Mouse (Mus musculus) NIH3T3 (cell line): ENCODE results near the gene Tmprss6.
A peak's percentile ranks its signal among the peaks of the same experiment; 100 is the strongest.

ENCODE experiments used
- DNase-seq: peaks from one replicate; pipeline ENCODE4 v3.0.0-alpha.2; 2012; ENCODE audit warnings: low read depth

Tmprss6 gene

DNA sequence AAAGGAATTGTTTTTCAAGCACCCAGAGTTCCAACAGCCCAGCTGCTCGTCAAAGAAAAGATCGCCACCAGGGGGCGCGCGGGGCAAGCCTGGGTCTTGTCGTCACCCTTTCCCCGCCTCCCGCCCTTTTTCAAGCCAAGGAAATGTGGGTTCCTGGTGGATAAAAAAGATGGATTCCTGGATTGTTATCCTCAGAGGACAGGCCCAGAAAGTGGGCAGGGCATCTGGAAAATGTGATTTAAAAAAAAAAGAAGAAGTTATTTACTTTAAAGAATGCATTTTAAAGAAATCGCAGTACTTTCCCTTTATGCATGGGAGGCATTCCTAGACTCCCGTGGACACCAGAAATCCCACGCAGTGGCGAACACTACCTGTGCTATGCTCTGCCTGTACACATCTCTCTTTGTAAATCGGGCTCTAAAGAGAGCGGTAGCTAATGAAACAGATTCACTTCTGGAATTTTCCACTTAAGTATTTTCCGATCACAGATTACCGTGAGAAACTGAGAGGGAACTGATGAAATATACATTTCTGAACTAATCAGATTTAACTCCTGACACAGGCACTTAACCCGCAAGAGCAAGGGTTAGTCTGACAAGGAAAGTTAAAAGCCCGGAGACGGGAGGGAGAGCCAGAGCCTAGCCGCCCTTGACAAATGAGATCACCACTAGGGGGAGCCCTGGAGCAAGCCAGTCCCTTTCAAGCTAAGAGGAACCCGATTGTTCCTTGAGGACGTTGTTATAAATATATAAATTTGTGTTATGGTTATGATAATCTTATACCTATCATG, 20.5 kb downstream of the Tmprss6 start:
- peak; percentile 98 for DNase-seq

DNA sequence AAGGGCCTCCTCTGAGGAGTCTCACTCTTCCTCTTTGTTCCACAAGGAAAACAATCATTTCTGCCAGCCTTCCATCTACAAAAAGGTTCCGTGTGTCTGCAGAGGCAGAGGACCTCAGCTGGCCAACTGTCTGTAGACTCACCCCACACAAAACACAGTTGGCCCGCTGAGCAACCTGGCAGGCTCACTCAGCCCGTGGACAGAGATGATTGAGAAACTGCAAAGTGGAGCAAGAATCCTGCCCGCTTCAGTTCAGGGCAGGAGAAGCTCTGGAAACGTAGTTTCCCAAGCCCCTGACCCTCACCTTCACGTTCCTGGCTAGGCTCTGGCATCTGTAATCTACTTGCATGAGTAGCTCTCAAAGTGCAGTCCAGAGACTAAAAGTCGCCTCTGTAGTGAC, 21.3 kb downstream of the Tmprss6 start:
- peak; percentile 72 for DNase-seq

DNA sequence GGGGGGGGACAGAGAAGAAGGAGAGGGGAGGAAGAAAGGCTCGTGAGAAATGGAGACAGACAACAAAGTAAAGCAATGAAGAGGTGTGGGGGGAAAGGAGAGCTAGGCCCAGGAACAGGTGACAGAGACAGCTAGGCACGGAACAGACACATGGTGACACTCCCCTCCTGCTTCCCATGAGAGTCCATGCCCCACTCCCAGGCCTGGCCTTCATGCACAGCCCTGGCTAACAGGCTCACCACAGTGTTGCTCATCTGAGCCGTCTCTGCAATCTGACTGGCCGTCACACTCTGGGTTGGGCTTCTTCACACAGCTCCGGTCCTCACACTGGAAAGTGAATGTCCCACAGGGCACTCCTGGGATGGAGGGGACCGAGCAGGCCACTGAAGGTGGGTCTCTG, 24.6 kb downstream of the Tmprss6 start:
- no peak for DNase-seq

GRCm38 (mm10) chr15:78442231-78442630, 26.2 kb downstream of the Tmprss6 start:
- DNase-seq: no peak

DNA sequence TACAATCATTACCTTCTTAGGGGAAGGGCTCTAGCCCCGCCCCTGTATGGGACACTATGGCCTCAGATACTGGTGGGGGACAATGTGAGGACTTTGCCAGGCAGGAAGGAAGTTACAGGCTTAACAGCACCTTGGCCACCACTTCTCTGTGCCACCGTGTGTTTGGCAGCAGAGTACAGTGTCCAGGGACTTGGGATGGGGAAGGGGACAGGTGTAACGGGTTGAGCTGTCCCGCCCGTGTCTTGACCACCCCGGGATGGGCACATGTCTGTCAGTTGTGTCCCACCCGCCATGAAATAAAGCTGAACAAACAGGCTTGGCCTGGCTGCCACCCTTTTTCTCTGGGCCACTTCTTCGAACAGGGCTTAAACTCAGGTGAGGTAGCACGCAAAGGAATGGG, 29.5 kb downstream of the Tmprss6 start:
- DNase-seq: no peak

- no peak for DNase-seq
Observed at GRCm38 (mm10) chr15:78438505-78438904, 29.9 kb downstream of the Tmprss6 start.

GRCm38 (mm10) chr15:78438018-78438394, 30.4 kb downstream of the Tmprss6 start:
- peak; percentile 16 for DNase-seq

- peak; percentile 32 for DNase-seq
Observed at GRCm38 (mm10) chr15:78437237-78438017, 31.0 kb downstream of the Tmprss6 start.

- peak; percentile 93 for DNase-seq
Observed at GRCm38 (mm10) chr15:78436380-78437192, 31.8 kb downstream of the Tmprss6 start.

GRCm38 (mm10) chr15:78435681-78436080, 32.8 kb downstream of the Tmprss6 start:
- DNase-seq: no peak

GRCm38 (mm10) chr15:78434896-78435520, 33.4 kb downstream of the Tmprss6 start:
- peak; percentile 45 for DNase-seq

- DNase-seq: no peak
Observed at GRCm38 (mm10) chr15:78431541-78432121, 36.8 kb downstream of the Tmprss6 start.

DNA sequence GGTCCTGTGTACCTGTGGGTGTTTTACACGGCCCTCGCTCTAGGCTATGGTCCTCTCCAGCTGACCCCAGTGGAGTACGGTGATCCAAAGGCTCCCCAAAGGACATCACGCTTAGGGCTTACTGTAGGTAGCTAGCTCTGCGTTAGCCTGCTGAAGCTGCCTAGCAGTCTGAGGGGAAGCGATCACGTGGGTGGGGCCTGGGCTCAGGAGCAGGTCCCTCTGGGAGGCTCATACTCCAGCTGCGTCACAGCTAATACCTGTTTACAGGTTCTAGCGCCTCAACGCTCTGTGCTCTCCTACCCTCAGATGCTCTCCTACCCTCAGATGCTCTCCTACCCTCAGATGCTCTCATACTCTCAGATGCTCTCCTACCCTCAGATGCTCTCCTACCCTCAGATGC, 37.6 kb downstream of the Tmprss6 start:
- no peak for DNase-seq

DNA sequence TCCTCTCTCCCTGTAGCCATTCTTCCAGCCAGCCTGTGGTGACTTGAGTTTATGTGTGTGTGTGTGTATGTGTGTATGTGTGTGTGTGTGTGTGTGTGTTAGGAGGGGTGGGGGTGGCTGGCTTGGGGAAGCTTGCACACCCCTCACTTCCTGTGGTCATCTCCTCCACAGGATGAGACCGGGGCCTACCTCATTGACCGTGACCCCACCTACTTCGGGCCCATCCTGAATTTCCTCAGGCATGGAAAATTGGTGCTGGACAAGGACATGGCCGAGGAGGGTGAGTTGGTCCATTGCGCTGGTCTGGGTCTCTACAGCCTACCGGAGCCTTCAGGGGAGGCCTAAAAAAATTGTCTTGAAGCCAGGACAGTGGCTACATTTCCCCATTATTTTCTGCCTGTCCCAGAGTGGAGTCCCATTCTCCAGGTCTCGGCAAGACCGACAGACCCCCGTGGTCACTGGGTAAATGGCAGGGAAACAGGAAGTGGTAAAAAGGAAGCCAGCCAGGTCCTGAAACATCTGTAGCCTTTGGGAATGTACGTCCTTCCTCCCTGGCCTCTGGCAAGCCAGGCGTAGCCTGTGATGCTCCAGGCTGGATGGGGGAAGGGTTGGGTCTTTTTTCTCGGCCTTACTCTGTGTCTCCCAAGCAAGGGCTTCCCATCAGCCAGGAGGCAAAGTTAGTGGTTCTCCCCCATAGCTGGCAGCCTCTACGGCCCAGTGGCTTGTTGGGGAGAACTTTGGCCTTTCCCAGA, 38.4 kb downstream of the Tmprss6 start:
- no peak for DNase-seq

DNA sequence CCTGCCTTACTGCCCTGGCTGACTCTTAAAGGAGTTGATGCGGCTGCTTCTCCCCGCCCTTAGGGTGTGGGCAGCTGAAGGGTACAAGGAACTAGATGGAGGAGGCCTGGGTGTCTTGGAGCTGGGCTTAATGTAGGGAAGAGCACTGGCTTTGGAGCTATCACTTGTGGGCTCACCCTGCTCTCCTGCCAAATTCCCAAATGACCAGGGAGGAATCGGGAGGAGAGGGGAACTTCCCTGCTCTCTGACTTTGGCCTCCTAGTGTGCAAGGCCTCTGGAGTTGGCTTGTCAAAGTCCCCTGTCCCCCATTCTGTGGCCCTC, 39.3 kb downstream of the Tmprss6 start:
- no peak for DNase-seq

DNA sequence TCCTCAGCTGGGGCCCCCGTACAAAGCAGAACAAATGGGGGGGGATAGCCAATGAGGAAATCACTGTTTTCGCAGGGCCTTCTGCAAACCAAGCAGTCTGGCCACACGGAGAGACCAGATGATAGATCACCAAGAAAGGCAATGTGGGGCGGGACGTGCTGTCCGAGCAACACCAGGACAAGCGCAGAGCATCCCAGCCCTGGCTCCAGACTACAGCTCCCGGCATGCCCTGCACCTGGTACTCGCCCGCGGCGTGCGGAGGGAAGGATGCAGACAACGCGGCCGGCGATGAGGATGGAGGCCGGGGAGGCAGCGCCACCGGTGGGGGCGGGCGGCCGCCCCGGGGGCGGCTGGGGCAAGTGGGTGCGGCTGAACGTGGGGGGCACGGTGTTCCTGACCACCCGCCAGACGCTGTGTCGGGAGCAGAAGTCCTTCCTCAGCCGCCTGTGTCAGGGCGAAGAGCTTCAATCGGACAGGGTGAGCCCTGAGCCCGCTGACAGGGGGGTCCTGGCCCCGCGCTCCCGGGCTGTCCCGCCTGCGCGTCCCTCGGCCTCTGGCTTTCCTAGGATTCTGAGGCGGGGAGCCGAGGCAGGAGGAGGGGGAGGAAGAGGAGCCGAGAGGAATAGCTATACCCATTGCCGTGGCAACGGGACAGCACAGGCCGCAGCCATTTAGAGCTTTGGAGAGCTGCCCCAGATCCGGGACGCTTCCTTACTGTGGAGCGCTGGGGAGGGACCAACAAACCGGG, 39.9 kb downstream of the Tmprss6 start, which contains the start of gene Kctd17:
Gene Kctd17 (plus strand): TSS at position 174 of the 748 bp plus-strand sequence.
- DNase-seq: peak; percentile 83

GRCm38 (mm10) chr15:78425230-78425629, 43.2 kb downstream of the Tmprss6 start:
- no peak for DNase-seq

GRCm38 (mm10) chr15:78424507-78424906, 43.9 kb downstream of the Tmprss6 start:
- DNase-seq: peak; percentile 27

DNA sequence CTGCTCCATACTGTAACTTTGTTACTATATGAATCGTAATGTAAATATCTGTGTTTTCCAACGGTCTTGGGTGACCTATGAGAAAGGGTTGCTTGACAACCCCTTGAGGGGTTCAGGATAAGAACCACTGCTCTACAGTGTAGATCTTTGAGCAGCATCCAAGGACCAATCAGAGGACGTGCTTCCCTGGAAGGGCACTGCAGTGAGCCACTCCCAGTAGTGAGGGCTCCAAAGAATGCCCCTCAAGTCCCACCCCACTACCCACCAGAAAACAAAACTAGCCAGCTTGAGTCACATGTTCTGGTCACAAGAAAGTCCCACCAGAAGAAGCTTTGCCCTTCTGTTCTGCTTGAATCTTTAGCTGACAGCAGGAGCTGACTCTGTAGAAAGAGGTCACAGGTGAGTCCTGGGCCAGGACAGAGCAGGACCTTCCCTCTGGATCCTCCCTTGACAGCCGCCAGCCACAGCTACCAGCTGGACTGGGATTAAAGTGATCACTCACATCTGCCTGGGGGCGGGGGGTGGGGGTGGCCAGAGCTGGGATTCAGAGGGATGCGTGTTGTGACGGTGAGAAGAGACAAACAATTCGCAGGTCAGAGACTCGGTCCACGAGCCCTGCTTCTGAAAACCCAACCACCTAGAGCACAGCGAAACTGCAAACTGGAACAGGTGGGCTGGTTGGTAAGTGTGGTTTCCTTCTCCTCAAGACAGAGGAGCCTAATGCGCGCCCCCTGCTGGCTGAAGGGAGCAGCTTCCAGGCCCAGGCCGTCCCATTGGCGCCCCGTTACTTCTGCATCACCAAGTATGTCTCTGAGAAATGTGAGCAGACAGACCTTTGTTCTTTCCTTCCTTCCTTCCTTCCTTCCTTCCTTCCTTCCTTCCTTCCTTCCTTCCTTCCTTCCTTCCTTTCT, 46.1 kb downstream of the Tmprss6 start:
- DNase-seq: peak; percentile 91
